Mouse (Mus musculus): ENCODE measurements at regions not wholly inside any gene's neighbourhood (a gene's known extent, or its start where the extent isn't known, plus 50 kb on each side); places are given as distances from the start of the nearest gene placed in this dataset.

GRCm38 (mm10) chr1:76717639-76718292, 797.1 kb downstream of the Epha4 start:
- 76% methylated on average over 11 of the region's 11 CpGs for WGBS
- H3K27ac ChIP-seq, result no peak overlapping the region
- H3K4me3 ChIP-seq, result no peak overlapping the region
- H3K27me3 ChIP-seq (ENCODE audit: insufficient read depth, poor library complexity, severe bottlenecking), result no peaks in the 10 kb centered on the region
- H3K36me3 ChIP-seq, result no peaks in the 10 kb centered on the region
- no peak for DNase-seq (ENCODE audit: low spot score)
- no peaks in the 10 kb centered on the region for H3K4me1 ChIP-seq
- H3K9me3 ChIP-seq, result no peaks in the 10 kb centered on the region

GRCm38 (mm10) chr1:76724453-76724852, 790.4 kb downstream of the Epha4 start:
- Histone ChIP-seq H3K4me1 (no peaks in the 10 kb centered on the region), H3K36me3 (no peaks in the 10 kb centered on the region), H3K9me3 (no peaks in the 10 kb centered on the region), H3K27ac (no peak overlapping the region), H3K27me3 (ENCODE audit: insufficient read depth, poor library complexity, severe bottlenecking) (no peaks in the 10 kb centered on the region), H3K4me3 (no peak overlapping the region)
- 68% methylated on average over 3 of the region's 3 CpGs for WGBS
- no peak for DNase-seq (ENCODE audit: low spot score)

- H3K36me3 ChIP-seq, result no peaks in the 10 kb centered on the region
These were observed 777.9 kb downstream of the Epha4 start for GRCm38 (mm10) chr1:76737003-76737402.

DNA sequence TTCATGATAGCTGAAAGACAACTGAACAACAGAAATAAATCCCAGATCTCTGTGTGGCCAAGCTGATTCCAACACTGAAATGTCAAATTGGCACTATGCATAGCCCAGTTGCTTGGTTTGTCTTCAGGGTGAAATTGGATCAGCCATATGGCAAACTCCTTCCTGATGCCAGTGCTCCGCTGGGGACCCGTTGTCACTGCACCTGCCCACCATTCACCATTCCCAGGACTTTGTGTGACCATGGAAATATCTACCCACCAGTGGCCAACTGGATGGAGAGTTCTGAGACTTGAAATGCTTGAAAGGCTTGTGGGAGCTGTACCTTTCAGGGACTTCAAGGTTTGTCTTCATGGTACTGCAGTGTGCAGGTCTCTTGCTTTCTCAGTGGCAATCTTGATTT, 777.2 kb downstream of the Epha4 start:
- WGBS, result 67% methylated on average over 2 of the region's 2 CpGs
- no peaks in the 10 kb centered on the region for H3K36me3 ChIP-seq
- H3K27me3 ChIP-seq (ENCODE audit: insufficient read depth, poor library complexity, severe bottlenecking), result no peaks in the 10 kb centered on the region
- H3K4me3 ChIP-seq, result no peak overlapping the region
- no peaks in the 10 kb centered on the region for H3K4me1 ChIP-seq
- no peak overlapping the region for H3K27ac ChIP-seq
- DNase-seq (ENCODE audit: low spot score), result no peak
- H3K9me3 ChIP-seq, result no peaks in the 10 kb centered on the region

More at GRCm38 (mm10) chr1:76737003-76737402, 777.9 kb downstream of the Epha4 start:
- H3K27me3 ChIP-seq (ENCODE audit: insufficient read depth, poor library complexity, severe bottlenecking), result no peaks in the 10 kb centered on the region
- H3K27ac ChIP-seq, result no peak overlapping the region
- WGBS, result 86% methylated on average over 1 of the region's 1 CpGs
- DNase-seq (ENCODE audit: low spot score), result no peak
- H3K9me3 ChIP-seq, result no peaks in the 10 kb centered on the region
- no peaks in the 10 kb centered on the region for H3K4me1 ChIP-seq
- no peak overlapping the region for H3K4me3 ChIP-seq

- no peaks in the 10 kb centered on the region for H3K27me3 ChIP-seq (ENCODE audit: insufficient read depth, poor library complexity, severe bottlenecking)
- no peak for DNase-seq (ENCODE audit: low spot score)
- 82% methylated on average over 2 of the region's 2 CpGs for WGBS
These were observed 742.2 kb downstream of the Epha4 start for GRCm38 (mm10) chr1:76772694-76773093.

GRCm38 (mm10) chr1:76786871-76787270, 728.0 kb downstream of the Epha4 start:
- H3K4me3 ChIP-seq, result no peak overlapping the region
- DNase-seq (ENCODE audit: low spot score), result no peak
- H3K36me3 ChIP-seq, result no peaks in the 10 kb centered on the region
- H3K27ac ChIP-seq, result no peak overlapping the region
- no peaks in the 10 kb centered on the region for H3K27me3 ChIP-seq (ENCODE audit: insufficient read depth, poor library complexity, severe bottlenecking)
- no peaks in the 10 kb centered on the region for H3K4me1 ChIP-seq
- no peaks in the 10 kb centered on the region for H3K9me3 ChIP-seq
- WGBS, result 88% methylated on average over 2 of the region's 2 CpGs

More at GRCm38 (mm10) chr1:76772694-76773093, 742.2 kb downstream of the Epha4 start:
- Histone ChIP-seq H3K27ac (no peak overlapping the region), H3K9me3 (no peaks in the 10 kb centered on the region), H3K4me3 (no peak overlapping the region), H3K4me1 (no peaks in the 10 kb centered on the region), H3K36me3 (no peaks in the 10 kb centered on the region)

DNA sequence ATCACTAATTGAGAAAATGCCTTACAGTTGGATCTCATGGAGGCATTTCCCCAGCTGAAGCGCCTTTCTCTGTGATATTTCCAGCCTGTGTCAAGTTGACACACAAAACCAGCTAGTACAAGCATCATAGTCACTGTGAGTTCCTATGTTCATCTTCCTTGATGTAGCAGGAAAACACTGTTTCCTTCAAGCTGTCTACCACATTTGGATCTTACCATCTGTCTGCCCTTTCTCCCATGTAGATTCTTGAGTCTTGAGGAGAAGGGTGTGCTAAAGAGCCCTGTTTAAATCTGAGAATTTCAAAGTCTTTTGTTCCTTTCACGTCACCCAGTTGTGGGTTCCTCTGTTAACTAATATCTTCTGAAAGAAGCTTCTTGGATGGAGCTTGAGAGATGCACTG, 721.5 kb downstream of the Epha4 start:
- H3K4me3 ChIP-seq, result no peak overlapping the region
- 82% methylated on average over 2 of the region's 2 CpGs for WGBS
- no peaks in the 10 kb centered on the region for H3K4me1 ChIP-seq
- no peaks in the 10 kb centered on the region for H3K36me3 ChIP-seq
- DNase-seq (ENCODE audit: low spot score), result no peak
- H3K9me3 ChIP-seq, result no peaks in the 10 kb centered on the region
- H3K27me3 ChIP-seq (ENCODE audit: insufficient read depth, poor library complexity, severe bottlenecking), result no peaks in the 10 kb centered on the region
- no peak overlapping the region for H3K27ac ChIP-seq

DNA sequence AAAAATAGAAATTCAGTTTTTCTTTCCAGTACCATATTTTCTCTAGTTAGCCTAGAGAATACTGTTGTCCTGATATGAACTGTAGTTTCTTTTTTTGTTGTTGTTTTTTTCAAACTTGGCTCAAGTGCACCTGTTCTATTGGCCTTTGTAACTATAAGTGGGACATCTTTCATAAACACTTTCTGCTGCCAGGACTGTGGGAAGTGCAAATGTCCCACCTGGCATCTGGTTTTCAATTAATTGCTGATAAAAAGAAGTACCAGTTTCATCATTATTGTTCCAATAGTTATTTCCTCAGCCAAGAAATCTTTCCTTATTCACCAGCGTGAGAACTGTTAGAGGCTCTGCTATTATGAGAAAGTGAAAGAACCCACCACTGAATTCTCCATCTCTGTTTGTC, 695.0 kb downstream of the Epha4 start:
- WGBS, result 89% methylated on average over 1 of the region's 1 CpGs
- H3K36me3 ChIP-seq, result no peaks in the 10 kb centered on the region
- no peaks in the 10 kb centered on the region for H3K4me1 ChIP-seq
- H3K27ac ChIP-seq, result no peak overlapping the region
- no peak overlapping the region for H3K4me3 ChIP-seq
- H3K27me3 ChIP-seq (ENCODE audit: insufficient read depth, poor library complexity, severe bottlenecking), result no peaks in the 10 kb centered on the region
- DNase-seq (ENCODE audit: low spot score), result no peak
- no peaks in the 10 kb centered on the region for H3K9me3 ChIP-seq

GRCm38 (mm10) chr1:76821610-76822009, 693.3 kb downstream of the Epha4 start:
- H3K4me3 ChIP-seq, result no peak overlapping the region
- H3K4me1 ChIP-seq, result no peaks in the 10 kb centered on the region
- WGBS, result 63% methylated on average over 3 of the region's 3 CpGs
- H3K9me3 ChIP-seq, result no peaks in the 10 kb centered on the region
- H3K36me3 ChIP-seq, result no peaks in the 10 kb centered on the region
- H3K27ac ChIP-seq, result no peak overlapping the region
- no peaks in the 10 kb centered on the region for H3K27me3 ChIP-seq (ENCODE audit: insufficient read depth, poor library complexity, severe bottlenecking)
- no peak for DNase-seq (ENCODE audit: low spot score)

DNA sequence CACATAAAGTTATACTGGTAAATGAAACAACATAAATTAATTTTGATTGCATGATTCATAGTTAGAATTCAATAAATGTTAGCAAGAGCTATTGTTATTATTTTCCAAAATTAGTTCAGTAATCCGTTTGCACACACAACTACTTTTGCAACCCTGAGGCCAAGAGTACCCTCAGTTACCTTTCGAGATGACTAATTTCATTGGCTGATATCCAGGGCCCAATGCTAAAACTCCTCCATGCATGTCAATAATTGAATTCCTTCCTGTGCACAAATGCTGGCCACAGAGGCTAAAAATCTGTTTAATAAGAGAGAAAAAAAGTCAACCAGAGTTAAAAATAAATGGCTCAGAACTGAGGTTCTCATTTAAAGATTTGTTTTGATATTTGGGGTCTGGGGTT, 685.2 kb downstream of the Epha4 start:
- Histone ChIP-seq H3K27me3 (ENCODE audit: insufficient read depth, poor library complexity, severe bottlenecking) (no peaks in the 10 kb centered on the region), H3K4me3 (no peak overlapping the region), H3K27ac (no peak overlapping the region), H3K36me3 (no peaks in the 10 kb centered on the region), H3K9me3 (no peaks in the 10 kb centered on the region), H3K4me1 (no peaks in the 10 kb centered on the region)
- WGBS, result 71% methylated on average over 2 of the region's 2 CpGs
- DNase-seq (ENCODE audit: low spot score), result no peak

GRCm38 (mm10) chr1:76832311-76832710, 682.6 kb downstream of the Epha4 start:
- no peaks in the 10 kb centered on the region for H3K27me3 ChIP-seq (ENCODE audit: insufficient read depth, poor library complexity, severe bottlenecking)
- no peaks in the 10 kb centered on the region for H3K36me3 ChIP-seq
- no peaks in the 10 kb centered on the region for H3K4me1 ChIP-seq
- 84% methylated on average over 2 of the region's 2 CpGs for WGBS
- H3K4me3 ChIP-seq, result no peak overlapping the region
- H3K9me3 ChIP-seq, result no peaks in the 10 kb centered on the region
- no peak for DNase-seq (ENCODE audit: low spot score)
- H3K27ac ChIP-seq, result no peak overlapping the region

- 83% methylated on average over 6 of the region's 6 CpGs for WGBS
- no peak overlapping the region for H3K4me3 ChIP-seq
- DNase-seq (ENCODE audit: low spot score), result no peak
- H3K36me3 ChIP-seq, result no peaks in the 10 kb centered on the region
- H3K9me3 ChIP-seq, result no peaks in the 10 kb centered on the region
- H3K4me1 ChIP-seq, result no peaks in the 10 kb centered on the region
- H3K27me3 ChIP-seq (ENCODE audit: insufficient read depth, poor library complexity, severe bottlenecking), result no peaks in the 10 kb centered on the region
- no peak overlapping the region for H3K27ac ChIP-seq
These were observed 679.7 kb downstream of the Epha4 start for GRCm38 (mm10) chr1:76835028-76835683.

GRCm38 (mm10) chr1:76849346-76849745, 665.5 kb downstream of the Epha4 start:
- Histone ChIP-seq H3K27ac (no peak overlapping the region), H3K4me3 (no peak overlapping the region), H3K27me3 (ENCODE audit: insufficient read depth, poor library complexity, severe bottlenecking) (no peaks in the 10 kb centered on the region), H3K36me3 (no peaks in the 10 kb centered on the region), H3K4me1 (peaks cover 6% of the 10 kb centered on the region; the same call in 1 of the 2 replicates), H3K9me3 (no peaks in the 10 kb centered on the region)
- no peak for DNase-seq (ENCODE audit: low spot score)
- 13% methylated on average over 3 of the region's 3 CpGs for WGBS
